Mouse (Mus musculus) limb, embryonic 11.5 days (tissue): Measurements from ENCODE around the gene Tenm2. TPM values are rescaled to one million over a fixed set of nuclear protein-coding genes. Genes with fewer than 3 reads are reported as not detected.

ENCODE experiments used
- ATAC-seq: fragments of 200-750 bp; cut with Nextera tagmentation; 2 replicates; pipeline ENCODE4 v1.8.0; 2017; ENCODE audit warnings: low read depth; ENCODE audit not compliant: insufficient number of reproducible peaks, low FRiP score, low TSS enrichment
- DNase-seq: peaks from one replicate; pipeline ENCODE4 v3.0.0-alpha.2; 2015; ENCODE audit warnings: low spot score
- H3K27ac ChIP-seq: fragments of 300-500 bp; sonication (generic); replicated peaks from 2 replicates; pipeline ENCODE4 v1.5.1; 2014; ENCODE audit warnings: low read depth, mild to moderate bottlenecking, low read length
- H3K27me3 ChIP-seq: fragments of 300-500 bp; sonication (generic); 2 replicates; pipeline ENCODE4 v1.6.1; 2014; ENCODE audit warnings: mild to moderate bottlenecking, low read length, mixed read lengths; ENCODE audit not compliant: control insufficient read depth, insufficient read depth
- H3K36me3 ChIP-seq: fragments of 300-500 bp; sonication (generic); 2 replicates; pipeline ENCODE4 v1.6.1; 2014; ENCODE audit warnings: mild to moderate bottlenecking, low read length, moderate library complexity, mixed read lengths; ENCODE audit not compliant: control insufficient read depth, insufficient read depth
- H3K4me1 ChIP-seq: fragments of 300-500 bp; sonication (generic); 2 replicates; pipeline ENCODE4 v1.6.1; 2014; ENCODE audit warnings: low read length, mixed read lengths; ENCODE audit not compliant: control insufficient read depth, insufficient read depth
- H3K4me2 ChIP-seq: fragments of 300-500 bp; sonication (generic); 2 replicates; pipeline ENCODE4 v1.6.1; 2014; ENCODE audit warnings: low read depth, mild to moderate bottlenecking, moderate library complexity; ENCODE audit not compliant: severe bottlenecking
- H3K4me3 ChIP-seq: fragments of 300-500 bp; sonication (generic); 2 replicates; pipeline ENCODE4 v1.5.1; 2014; ENCODE audit warnings: low read depth, low read length
- H3K9ac ChIP-seq: fragments of 300-500 bp; sonication (generic); 2 replicates; pipeline ENCODE4 v1.6.1; 2014; ENCODE audit warnings: mild to moderate bottlenecking, low read length
- H3K9me3 ChIP-seq: fragments of 300-500 bp; sonication (generic); 2 replicates; pipeline ENCODE4 v1.6.1; 2016; ENCODE audit warnings: low read length; ENCODE audit not compliant: control insufficient read depth
- WGBS: fragments of 180-500 bp; shearing (Covaris S2); extraction: QIAGEN DNeasy Blood & Tissue Kit; methylation state at CpG from one replicate; pipeline ENCODE4 v1.1.7; 2014; 5-methylcytosine and 5-hydroxymethylcytosine counted together
- polyA plus RNA-seq: library from polyadenylated mRNA; unstranded; fragments of >200 nt; fragmentation: Nextera tagmentation; extraction: Ambion mirVana; gene quantifications from 2 replicates; pipeline ENCODE4 v1.2.1, GENCODE M21; 2014

The Tenm2 gene
- polyA plus RNA-seq, 1 experiment from 2014 or later, result 0.44 TPM

- H3K27me3 ChIP-seq, result no peaks in the 10 kb centered on the region
- 41% methylated on average over 8 of the region's 8 CpGs for WGBS
- H3K27ac ChIP-seq, result no peak overlapping the region
- no peak overlapping the region for H3K4me2 ChIP-seq
- no peaks in the 10 kb centered on the region for H3K36me3 ChIP-seq
- DNase-seq (no peak), ATAC-seq (no peak)
- no peak overlapping the region for H3K4me3 ChIP-seq
- H3K9me3 ChIP-seq, result no peaks in the 10 kb centered on the region
- no peaks in the 10 kb centered on the region for H3K4me1 ChIP-seq
- H3K9ac ChIP-seq, result no peak overlapping the region
Measured at GRCm38 (mm10) chr11:36484466-36485069, 751.2 kb downstream of the Tenm2 start.

DNA sequence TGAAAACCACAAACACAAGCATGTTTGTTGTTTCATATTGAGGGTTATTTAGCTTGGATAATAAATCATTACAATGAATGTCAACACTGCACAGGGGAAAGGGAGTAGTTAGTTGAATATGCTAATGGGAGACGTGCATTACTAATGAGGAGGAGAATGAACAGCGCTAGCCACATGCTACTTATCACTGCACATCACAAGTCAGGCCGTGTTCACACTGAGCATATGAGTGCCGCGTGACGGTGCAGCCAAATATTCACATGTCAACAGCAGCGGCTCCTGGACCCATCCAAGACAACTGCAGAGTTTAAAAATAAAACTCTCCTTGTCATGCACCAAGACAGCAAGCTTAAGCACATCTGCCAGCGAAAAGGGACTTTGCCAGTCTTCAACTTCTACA, 753.6 kb downstream of the Tenm2 start:
- DNase-seq, result no peak
- H3K27me3 ChIP-seq, result no peaks in the 10 kb centered on the region
- no peak overlapping the region for H3K27ac ChIP-seq
- H3K4me1 ChIP-seq, result no peaks in the 10 kb centered on the region
- no peaks in the 10 kb centered on the region for H3K9me3 ChIP-seq
- no peak overlapping the region for H3K4me2 ChIP-seq
- no peaks in the 10 kb centered on the region for H3K36me3 ChIP-seq
- WGBS, result 88% methylated on average over 8 of the region's 8 CpGs
- no peak overlapping the region for H3K4me3 ChIP-seq
- H3K9ac ChIP-seq, result no peak overlapping the region
- no peak for ATAC-seq

DNA sequence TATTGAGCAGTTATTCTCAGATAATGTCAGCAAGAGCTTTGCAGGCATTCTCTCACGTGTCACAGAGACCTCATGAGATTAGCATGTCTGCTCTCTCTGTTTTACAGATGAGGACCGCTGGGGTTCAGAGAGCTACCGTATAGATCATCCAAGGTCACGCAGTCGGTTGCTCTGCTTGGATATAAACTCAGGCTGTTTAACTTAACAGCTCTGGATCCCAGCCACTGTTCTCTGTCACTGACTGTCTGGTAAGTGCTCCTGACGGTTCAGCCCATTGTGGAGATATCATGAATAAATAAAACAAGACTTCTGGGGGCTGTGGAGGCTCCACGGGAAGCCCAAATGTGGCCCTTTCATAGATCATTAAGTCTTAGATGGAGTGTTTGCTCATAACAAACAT, 754.2 kb downstream of the Tenm2 start:
- H3K4me2 ChIP-seq, result no peak overlapping the region

DNA sequence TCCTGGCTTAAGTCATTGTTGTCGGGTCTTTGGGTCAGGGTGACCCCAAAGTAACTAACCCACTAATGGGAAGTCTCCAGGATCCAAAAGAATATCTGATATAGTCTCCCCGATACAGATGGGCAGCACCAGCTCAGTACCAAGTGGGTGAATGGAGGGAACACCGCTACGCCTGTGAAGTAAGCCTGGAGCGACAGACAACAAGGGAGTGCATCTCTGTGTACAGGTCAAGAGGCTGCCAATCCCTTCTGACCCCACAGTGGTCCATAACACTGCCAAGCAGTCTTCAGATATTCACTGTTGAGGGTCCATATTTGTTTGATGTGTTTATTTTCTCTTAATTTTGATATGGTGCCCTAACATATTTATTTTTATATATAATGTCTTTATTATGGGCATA, 754.7 kb downstream of the Tenm2 start:
- Histone ChIP-seq H3K9ac (no peak overlapping the region), H3K4me2 (no peak overlapping the region), H3K4me3 (no peak overlapping the region), H3K4me1 (no peaks in the 10 kb centered on the region), H3K9me3 (no peaks in the 10 kb centered on the region), H3K36me3 (no peaks in the 10 kb centered on the region), H3K27ac (no peak overlapping the region), H3K27me3 (no peaks in the 10 kb centered on the region)
- WGBS, result 91% methylated on average over 5 of the region's 5 CpGs
- DNase-seq, result no peak
- no peak for ATAC-seq

More for the DNA sequence above, 754.2 kb downstream of the Tenm2 start:
- 69% methylated on average over 7 of the region's 7 CpGs for WGBS
- Histone ChIP-seq H3K27ac (no peak overlapping the region), H3K9me3 (no peaks in the 10 kb centered on the region), H3K4me1 (no peaks in the 10 kb centered on the region), H3K9ac (no peak overlapping the region), H3K36me3 (no peaks in the 10 kb centered on the region), H3K27me3 (no peaks in the 10 kb centered on the region), H3K4me3 (no peak overlapping the region)
- DNase-seq (no peak), ATAC-seq (no peak)

DNA sequence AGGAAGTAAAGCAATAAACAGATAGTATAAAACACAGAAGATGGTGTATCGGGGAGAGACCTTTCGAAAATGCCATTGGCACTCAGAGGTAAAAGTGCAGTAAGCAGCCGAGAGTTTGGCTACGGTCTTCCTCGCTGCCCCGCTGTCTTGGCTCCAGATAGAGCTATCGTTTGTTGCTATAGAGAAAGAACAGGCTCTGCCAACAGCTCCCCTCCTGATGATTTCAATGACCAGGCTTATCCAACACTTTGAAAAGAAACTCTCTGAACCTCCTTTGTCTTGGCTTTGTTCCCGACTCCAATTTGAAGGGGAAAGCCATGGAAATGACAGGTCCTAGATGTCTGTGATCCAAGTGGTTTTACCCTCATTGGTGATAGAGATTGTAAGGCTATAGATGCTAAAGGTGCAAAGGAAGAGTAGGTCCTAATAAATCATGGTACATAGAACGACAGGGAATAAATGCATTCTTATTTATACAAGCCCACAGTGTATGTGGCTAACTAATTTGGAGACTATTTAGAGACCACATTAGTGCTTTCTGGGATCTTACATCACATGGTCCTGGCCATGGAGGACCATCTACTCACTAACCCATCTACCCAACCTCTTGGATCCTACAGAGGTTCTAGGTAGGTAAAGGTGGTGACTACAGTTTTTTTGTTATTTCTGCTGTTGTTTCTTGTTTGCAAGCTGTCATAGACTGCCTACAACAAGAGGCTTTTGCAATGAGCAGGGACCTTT, 765.8 kb downstream of the Tenm2 start:
- Histone ChIP-seq H3K27ac (no peak overlapping the region), H3K9me3 (no peaks in the 10 kb centered on the region), H3K36me3 (no peaks in the 10 kb centered on the region), H3K4me1 (0 out of 2 replicates have a peak, but pooled peaks cover 2% of the 10 kb centered on the region), H3K27me3 (no peaks in the 10 kb centered on the region), H3K4me3 (no peak overlapping the region), H3K9ac (no peak overlapping the region), H3K4me2 (no peak overlapping the region)
- DNase-seq, result no peak
- ATAC-seq, result no peak
- 85% methylated on average over 9 of the region's 9 CpGs for WGBS

DNA sequence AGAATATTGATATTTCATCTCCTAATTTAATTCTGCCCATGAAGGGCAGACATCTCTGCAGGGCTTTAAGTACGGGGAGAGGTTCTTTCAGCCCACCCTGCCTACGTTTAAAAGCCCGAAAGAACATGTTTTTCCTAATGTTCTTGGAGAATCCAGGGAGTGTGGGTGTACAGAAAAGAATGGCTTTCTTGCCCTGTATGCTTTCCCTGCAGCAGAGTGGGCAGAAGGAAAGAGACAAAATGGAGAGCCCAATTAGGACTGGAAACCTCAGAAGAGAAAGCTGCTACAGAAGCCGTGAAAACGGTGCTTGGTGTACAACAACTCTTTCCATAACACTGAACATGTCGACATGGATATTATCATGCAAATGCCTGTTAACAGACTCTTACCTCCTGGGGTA, 777.3 kb downstream of the Tenm2 start:
- ATAC-seq, result no peak
- 76% methylated on average over 6 of the region's 6 CpGs for WGBS
- no peak overlapping the region for H3K27ac ChIP-seq
- no peaks in the 10 kb centered on the region for H3K9me3 ChIP-seq
- H3K36me3 ChIP-seq, result no peaks in the 10 kb centered on the region
- H3K4me1 ChIP-seq, result no peaks in the 10 kb centered on the region
- H3K27me3 ChIP-seq, result no peaks in the 10 kb centered on the region
- H3K9ac ChIP-seq, result no peak overlapping the region
- no peak for DNase-seq
- H3K4me3 ChIP-seq, result no peak overlapping the region
- H3K4me2 ChIP-seq, result no peak overlapping the region

GRCm38 (mm10) chr11:36454076-36454475, 781.7 kb downstream of the Tenm2 start:
- Histone ChIP-seq H3K9ac (no peak overlapping the region), H3K4me3 (no peak overlapping the region), H3K9me3 (no peaks in the 10 kb centered on the region), H3K36me3 (no peaks in the 10 kb centered on the region), H3K27ac (no peak overlapping the region), H3K4me1 (no peaks in the 10 kb centered on the region), H3K27me3 (no peaks in the 10 kb centered on the region), H3K4me2 (no peak overlapping the region)
- DNase-seq (no peak), ATAC-seq (no peak)
- WGBS, result 80% methylated on average over 6 of the region's 6 CpGs

- Histone ChIP-seq H3K4me1 (no peaks in the 10 kb centered on the region), H3K4me2 (no peak overlapping the region), H3K27me3 (no peaks in the 10 kb centered on the region), H3K9me3 (no peaks in the 10 kb centered on the region), H3K9ac (no peak overlapping the region), H3K36me3 (no peaks in the 10 kb centered on the region), H3K4me3 (no peak overlapping the region), H3K27ac (no peak overlapping the region)
- DNase-seq (no peak), ATAC-seq (no peak)
- 76% methylated on average over 9 of the region's 9 CpGs for WGBS
Measured at GRCm38 (mm10) chr11:36452436-36452835, 783.3 kb downstream of the Tenm2 start.
